Mouse (Mus musculus) small intestine, adult 2 months (tissue): ENCODE measurements around the gene Cdc26.

Source experiments
- CTCF ChIP-seq: fragments of 200-500 bp; IDR thresholded peaks from 2 replicates; pipeline ENCODE4 v1.5.1; 2012; ENCODE audit warnings: low read depth, mild to moderate bottlenecking, control low read depth, inconsistent platforms, low read length, moderate library complexity, mixed read lengths; ENCODE audit not compliant: insufficient replicate concordance, insufficient read length; ENCODE audit errors: extremely low read depth
- POLR2A ChIP-seq: fragments of 200-500 bp; IDR thresholded peaks from 2 replicates; pipeline ENCODE4 v1.6.1; 2012; ENCODE audit warnings: low read depth, mild to moderate bottlenecking, control low read depth, inconsistent platforms, low read length, moderate library complexity

GRCm38 (mm10) chr4:62361571-62361970, 46.9 kb downstream of the Cdc26 start:
- no peak for TF ChIP-seq POLR2A
- no peak for TF ChIP-seq CTCF
